Mouse (Mus musculus): ENCODE measurements around the gene Aars2. TPM values are rescaled to one million over a fixed set of nuclear protein-coding genes. Genes with fewer than 3 reads are reported as not detected.

Aars2 gene
- polyA plus RNA-seq, 1 experiment from 2014 or later, result 5.7 TPM

DNA sequence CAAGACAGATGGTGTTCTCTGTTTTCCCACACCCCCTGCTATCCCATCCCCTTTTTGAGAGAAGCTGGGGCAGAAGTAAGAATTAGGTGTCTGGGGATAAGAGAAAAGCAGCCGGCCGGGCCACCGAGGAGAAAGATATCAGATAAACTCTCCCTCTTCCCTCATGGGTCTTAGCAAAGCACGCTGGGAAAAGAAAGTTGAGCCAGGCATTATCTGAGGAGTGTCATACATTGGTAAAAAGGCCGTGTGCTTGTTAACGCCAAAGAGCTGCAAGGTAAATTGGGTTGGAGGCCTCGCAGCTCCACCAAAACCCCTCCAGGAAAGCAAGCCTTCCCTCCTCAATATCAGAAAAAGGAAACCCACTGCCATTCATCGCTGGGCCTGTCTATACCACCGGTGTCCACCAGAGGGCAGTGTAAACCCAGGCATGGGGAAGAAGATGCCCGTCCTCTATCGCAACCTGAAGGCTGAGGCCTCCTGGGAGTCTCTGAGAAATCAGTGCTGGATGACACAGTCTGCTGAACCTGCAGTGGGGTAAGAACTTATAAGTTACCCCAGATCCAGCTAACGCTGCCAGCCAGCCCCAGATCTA, 28.3 kb upstream of the Aars2 start:
- Histone ChIP-seq H3K27me3 (ENCODE audit: control insufficient read depth, insufficient read depth, low read length) (no peaks in the 10 kb centered on the region), H3K27ac (replicated peaks) (no peak overlapping the region), H3K9ac (ENCODE audit: low read length) (no peak overlapping the region), H3K9me3 (ENCODE audit: control insufficient read depth, low read length) (no peaks in the 10 kb centered on the region), H3K4me2 (replicated peaks; ENCODE audit: low read depth) (no peak overlapping the region), H3K4me1 (replicated peaks; ENCODE audit: control insufficient read depth, insufficient read depth) (no peaks in the 10 kb centered on the region), H3K4me3 (ENCODE audit: low read depth, low read length) (no peak overlapping the region), H3K36me3 (ENCODE audit: control insufficient read depth, insufficient read depth, low read length) (no peaks in the 10 kb centered on the region)
- ATAC-seq (ENCODE audit: low FRiP score, low TSS enrichment) (peak; percentile 43; the same call in 1 of the 2 replicates), DNase-seq (ENCODE audit: low spot score) (peak; percentile 81)
- peak; percentile 99 for TF ChIP-seq CTCF (IDR thresholded peaks at IDR 0.05; ENCODE audit: low read depth)
- TF ChIP-seq EP300 (optimal IDR thresholded peaks at IDR 0.05), result no peak
- 14% methylated on average over 12 of the region's 12 CpGs for WGBS

GRCm38 (mm10) chr17:45480429-45480828, 26.2 kb upstream of the Aars2 start:
- TF ChIP-seq EP300 (optimal IDR thresholded peaks at IDR 0.05) (no peak), CTCF (IDR thresholded peaks at IDR 0.05; ENCODE audit: low read depth) (peak; percentile 46)
- Histone ChIP-seq H3K36me3 (ENCODE audit: control insufficient read depth, insufficient read depth, low read length) (no peaks in the 10 kb centered on the region), H3K27ac (replicated peaks) (no peak overlapping the region), H3K4me2 (replicated peaks; ENCODE audit: low read depth) (no peak overlapping the region), H3K9ac (ENCODE audit: low read length) (no peak overlapping the region), H3K9me3 (ENCODE audit: control insufficient read depth, low read length) (no peaks in the 10 kb centered on the region), H3K4me3 (ENCODE audit: low read depth, low read length) (no peak overlapping the region), H3K27me3 (ENCODE audit: control insufficient read depth, insufficient read depth, low read length) (no peaks in the 10 kb centered on the region), H3K4me1 (replicated peaks; ENCODE audit: control insufficient read depth, insufficient read depth) (no peaks in the 10 kb centered on the region)
- WGBS, result 29% methylated on average over 2 of the region's 2 CpGs
- no peak for DNase-seq (ENCODE audit: low spot score)
- ATAC-seq (ENCODE audit: low FRiP score, low TSS enrichment), result no peak

GRCm38 (mm10) chr17:45485581-45485980, 21.1 kb upstream of the Aars2 start:
- ATAC-seq (ENCODE audit: low FRiP score, low TSS enrichment), result no peak
- Histone ChIP-seq H3K4me1 (replicated peaks; ENCODE audit: control insufficient read depth, insufficient read depth) (no peaks in the 10 kb centered on the region), H3K9ac (ENCODE audit: low read length) (no peak overlapping the region), H3K4me2 (replicated peaks; ENCODE audit: low read depth) (no peak overlapping the region), H3K36me3 (ENCODE audit: control insufficient read depth, insufficient read depth, low read length) (no peaks in the 10 kb centered on the region), H3K4me3 (ENCODE audit: low read depth, low read length) (no peak overlapping the region), H3K27ac (replicated peaks) (no peak overlapping the region), H3K9me3 (ENCODE audit: control insufficient read depth, low read length) (no peaks in the 10 kb centered on the region), H3K27me3 (ENCODE audit: control insufficient read depth, insufficient read depth, low read length) (no peaks in the 10 kb centered on the region)
- WGBS, result 83% methylated on average over 7 of the region's 7 CpGs
- TF ChIP-seq EP300 (optimal IDR thresholded peaks at IDR 0.05) (no peak), CTCF (IDR thresholded peaks at IDR 0.05; ENCODE audit: low read depth) (no peak)
- no peak for DNase-seq (ENCODE audit: low spot score)

- no peak overlapping the region for H3K4me2 ChIP-seq (replicated peaks; ENCODE audit: low read depth)
- no peak for DNase-seq (ENCODE audit: low spot score)
- no peak for TF ChIP-seq CTCF (IDR thresholded peaks at IDR 0.05; ENCODE audit: low read depth)
- TF ChIP-seq EP300 (optimal IDR thresholded peaks at IDR 0.05), result no peak
Observed at GRCm38 (mm10) chr17:45487216-45487615, 19.4 kb upstream of the Aars2 start.

GRCm38 (mm10) chr17:45488321-45489254, 18.1 kb upstream of the Aars2 start:
- H3K4me3 ChIP-seq (ENCODE audit: low read depth, low read length), result no peak overlapping the region
- ATAC-seq (ENCODE audit: low FRiP score, low TSS enrichment) (no peak), DNase-seq (ENCODE audit: low spot score) (no peak)
- no peak for TF ChIP-seq CTCF (IDR thresholded peaks at IDR 0.05; ENCODE audit: low read depth)
- no peak for TF ChIP-seq EP300 (optimal IDR thresholded peaks at IDR 0.05)
- H3K27me3 ChIP-seq (ENCODE audit: control insufficient read depth, insufficient read depth, low read length), result no peaks in the 10 kb centered on the region
- H3K27ac ChIP-seq (replicated peaks), result no peak overlapping the region
- H3K4me2 ChIP-seq (replicated peaks; ENCODE audit: low read depth), result no peak overlapping the region
- H3K9me3 ChIP-seq (ENCODE audit: control insufficient read depth, low read length), result no peaks in the 10 kb centered on the region
- no peaks in the 10 kb centered on the region for H3K36me3 ChIP-seq (ENCODE audit: control insufficient read depth, insufficient read depth, low read length)
- WGBS, result 82% methylated on average over 23 of the region's 23 CpGs
- no peak overlapping the region for H3K9ac ChIP-seq (ENCODE audit: low read length)
- no peaks in the 10 kb centered on the region for H3K4me1 ChIP-seq (replicated peaks; ENCODE audit: control insufficient read depth, insufficient read depth)

More at GRCm38 (mm10) chr17:45487216-45487615, 19.4 kb upstream of the Aars2 start:
- H3K9me3 ChIP-seq (ENCODE audit: control insufficient read depth, low read length), result no peaks in the 10 kb centered on the region
- H3K4me3 ChIP-seq (ENCODE audit: low read depth, low read length), result no peak overlapping the region
- no peak overlapping the region for H3K9ac ChIP-seq (ENCODE audit: low read length)
- no peaks in the 10 kb centered on the region for H3K36me3 ChIP-seq (ENCODE audit: control insufficient read depth, insufficient read depth, low read length)
- no peak overlapping the region for H3K27ac ChIP-seq (replicated peaks)
- H3K27me3 ChIP-seq (ENCODE audit: control insufficient read depth, insufficient read depth, low read length), result no peaks in the 10 kb centered on the region
- WGBS, result 6% methylated on average over 5 of the region's 5 CpGs
- no peak for ATAC-seq (ENCODE audit: low FRiP score, low TSS enrichment)
- no peaks in the 10 kb centered on the region for H3K4me1 ChIP-seq (replicated peaks; ENCODE audit: control insufficient read depth, insufficient read depth)

DNA sequence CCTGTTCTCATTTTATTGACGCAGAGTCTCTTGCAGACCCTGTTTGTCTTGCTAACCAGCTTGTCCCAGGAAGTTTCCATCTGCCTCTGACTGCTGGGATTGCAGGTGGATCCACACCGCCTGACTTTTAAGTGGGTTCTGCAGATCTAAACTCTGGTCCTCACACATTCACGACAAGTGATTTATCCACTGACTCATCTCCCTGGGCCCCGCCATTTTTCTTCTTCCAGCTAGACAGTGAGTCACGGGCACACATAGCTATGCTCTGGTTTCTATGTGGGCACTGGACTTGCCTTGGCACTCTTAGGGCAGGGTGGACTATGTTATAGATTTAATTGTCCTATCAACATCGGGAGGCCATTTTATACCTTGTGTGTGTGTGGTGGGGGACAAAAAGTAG, 16.9 kb upstream of the Aars2 start:
- DNase-seq (ENCODE audit: low spot score), result no peak
- 68% methylated on average over 6 of the region's 6 CpGs for WGBS
- no peak overlapping the region for H3K9ac ChIP-seq (ENCODE audit: low read length)
- no peak for ATAC-seq (ENCODE audit: low FRiP score, low TSS enrichment)
- H3K27me3 ChIP-seq (ENCODE audit: control insufficient read depth, insufficient read depth, low read length), result no peaks in the 10 kb centered on the region
- no peaks in the 10 kb centered on the region for H3K4me1 ChIP-seq (replicated peaks; ENCODE audit: control insufficient read depth, insufficient read depth)
- no peak overlapping the region for H3K4me2 ChIP-seq (replicated peaks; ENCODE audit: low read depth)
- H3K36me3 ChIP-seq (ENCODE audit: control insufficient read depth, insufficient read depth, low read length), result no peaks in the 10 kb centered on the region
- TF ChIP-seq CTCF (IDR thresholded peaks at IDR 0.05; ENCODE audit: low read depth) (no peak), EP300 (optimal IDR thresholded peaks at IDR 0.05) (no peak)
- no peaks in the 10 kb centered on the region for H3K9me3 ChIP-seq (ENCODE audit: control insufficient read depth, low read length)
- H3K4me3 ChIP-seq (ENCODE audit: low read depth, low read length), result no peak overlapping the region
- H3K27ac ChIP-seq (replicated peaks), result no peak overlapping the region
